8 mouse cellular contexts compared by ENCODE assay signal in the genomic region with DNA sequence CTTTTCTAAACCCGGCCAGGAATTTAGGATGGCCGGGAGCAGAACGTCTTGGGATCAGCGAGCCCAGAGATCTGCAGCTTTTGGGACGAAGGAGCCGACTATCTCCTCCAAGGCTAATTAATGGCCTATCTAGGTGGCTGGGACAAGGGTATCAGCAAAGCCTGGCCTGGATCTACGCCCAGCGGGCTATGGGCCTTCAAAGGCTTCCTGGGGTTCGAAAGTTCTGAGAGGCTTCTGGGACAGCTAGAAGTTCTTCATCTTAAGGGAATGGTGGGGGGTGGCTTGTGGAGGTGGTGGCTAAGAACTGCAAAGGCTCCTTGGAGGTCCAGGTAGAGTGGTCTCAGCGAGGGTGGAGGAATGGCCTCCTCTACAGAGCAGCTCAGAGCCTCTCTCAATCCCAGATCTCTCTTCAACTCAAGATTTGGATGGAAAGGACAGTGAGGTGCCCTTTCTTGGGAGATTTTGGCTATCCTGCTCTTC. TPM values are rescaled to one million over a fixed set of nuclear protein-coding genes. Genes with fewer than 3 reads are reported as not detected.
DNase-seq lines count a peak whose midpoint lies in the region; ATAC-seq lines count a peak whose summit lies in the region.

No protein-coding gene starts in this region.

- H3K9ac ChIP-seq in forebrain, embryonic 11.5 days (ENCODE audit: low read length), result peak overlapping the region; percentile 62
- peak overlapping the region; percentile 75 for H3K9ac ChIP-seq in limb, embryonic 13.5 days

- H3K4me2 ChIP-seq in forebrain, embryonic 11.5 days (ENCODE audit: low read depth, low read length, severe bottlenecking), result peak overlapping the region; percentile 61
- peak overlapping the region; percentile 99 for H3K4me2 ChIP-seq in limb, embryonic 13.5 days (replicated peaks)

- H3K27ac ChIP-seq in forebrain, embryonic 11.5 days (ENCODE audit: low read depth, low read length), result peak overlapping the region; percentile 84
- H3K27ac ChIP-seq in limb, embryonic 13.5 days, result peak overlapping the region; percentile 100

- peak; percentile 0 for DNase-seq in thymus, postnatal 25 days
- no peak for DNase-seq in thymus, postnatal 0 days (ENCODE audit: low spot score)
- DNase-seq in forebrain, embryonic 11.5 days (ENCODE audit: low spot score), result peak; percentile 75
- peak; percentile 41 to 60 for DNase-seq in heart, postnatal 36 days
- peak; percentile 18 for DNase-seq in naive thymus-derived CD4-positive, alpha-beta T cell, adult 2 months (ENCODE audit: low read depth)
- no peak for DNase-seq in right cerebral cortex, postnatal 36 days (ENCODE audit: low spot score in 2 of 2)
- DNase-seq in layer of hippocampus, adult 11-12 months (ENCODE audit: low spot score), result no peak

- peak overlapping the region; percentile 42 for H3K4me3 ChIP-seq in forebrain, embryonic 11.5 days (ENCODE audit: low read depth, low read length)
- H3K4me3 ChIP-seq in limb, embryonic 13.5 days, result peak overlapping the region; percentile 88

- H3K36me3 ChIP-seq in forebrain, embryonic 11.5 days (ENCODE audit: control insufficient read depth, insufficient read depth, low read length), result no peaks in the 10 kb centered on the region
- peaks cover 26% of the 10 kb centered on the region for H3K36me3 ChIP-seq in limb, embryonic 13.5 days

- 0% methylated on average over 10 of the region's 10 CpGs for WGBS in forebrain, embryonic 11.5 days
- WGBS in limb, embryonic 13.5 days, result 3% methylated on average over 10 of the region's 10 CpGs

- intact Hi-C loops in heart, postnatal 36 days (cut with DNase I), result no loop called here

- H3K27me3 ChIP-seq in forebrain, embryonic 11.5 days (ENCODE audit: control insufficient read depth, insufficient read depth, low read length), result 0 out of 2 replicates have a peak, but pooled peaks cover 6% of the 10 kb centered on the region
- no peaks in the 10 kb centered on the region for H3K27me3 ChIP-seq in limb, embryonic 13.5 days

- H3K9me3 ChIP-seq in forebrain, embryonic 11.5 days (ENCODE audit: control insufficient read depth, low read length), result no peaks in the 10 kb centered on the region
- H3K9me3 ChIP-seq in limb, embryonic 13.5 days, result no peaks in the 10 kb centered on the region

- peaks cover 15% of the 10 kb centered on the region; the same call in 1 of the 2 replicates for H3K4me1 ChIP-seq in forebrain, embryonic 11.5 days (replicated peaks; ENCODE audit: control insufficient read depth, insufficient read depth, low read length)
- peaks cover 43% of the 10 kb centered on the region for H3K4me1 ChIP-seq in limb, embryonic 13.5 days

- peak; percentile 10; the same call in 1 of the 2 replicates for ATAC-seq in forebrain, embryonic 11.5 days (replicated peaks; ENCODE audit: low FRiP score)
- ATAC-seq in limb, embryonic 13.5 days (ENCODE audit: low FRiP score, low read depth), result 0 out of 2 replicates have a peak, but pooled peaks have one; percentile 0

RNA-seq across cellular contexts. Expression of gene Nfatc4, which starts 1.1 kb away (rescaled TPM):
- 1.7 and 2.2 TPM in 2 replicates for polyA plus RNA-seq in thymus, postnatal 0 days (2015; fragmentation: Nextera tagmentation; extraction: Ambion mirVana)
- 30.8 and 32.7 TPM in 2 replicates for polyA plus RNA-seq in forebrain, embryonic 11.5 days (2014; fragmentation: Nextera tagmentation; extraction: Ambion mirVana)
- 1 to 10 TPM; 5.0 to 5.1 TPM for total RNA-seq in heart, postnatal 36 days (2021)
- 124 and 128 TPM in 2 replicates for polyA plus RNA-seq in limb, embryonic 13.5 days (2015; fragmentation: Nextera tagmentation; extraction: Ambion mirVana)

RNA-seq across cellular contexts. Expression of gene Nynrin, which starts 29.8 kb away (rescaled TPM):
- polyA plus RNA-seq in thymus, postnatal 0 days (2015; fragmentation: Nextera tagmentation; extraction: Ambion mirVana), result 1.7 and 2.4 TPM in 2 replicates
- polyA plus RNA-seq in forebrain, embryonic 11.5 days (2014; fragmentation: Nextera tagmentation; extraction: Ambion mirVana), result 20.2 and 20.3 TPM in 2 replicates
- 10 to 100 TPM in 1 of 2 experiments, 1 to 10 TPM in 1; 9.5 to 10.5 TPM for total RNA-seq in heart, postnatal 36 days (2021)
- polyA plus RNA-seq in limb, embryonic 13.5 days (2015; fragmentation: Nextera tagmentation; extraction: Ambion mirVana), result 28.2 and 34.2 TPM in 2 replicates

RNA-seq across cellular contexts. Expression of gene Ripk3, which starts 35.4 kb away (rescaled TPM):
- 70.3 and 76.2 TPM in 2 replicates for polyA plus RNA-seq in thymus, postnatal 0 days (2015; fragmentation: Nextera tagmentation; extraction: Ambion mirVana)
- polyA plus RNA-seq in forebrain, embryonic 11.5 days (2014; fragmentation: Nextera tagmentation; extraction: Ambion mirVana), result 6.6 and 9.7 TPM in 2 replicates
- total RNA-seq in heart, postnatal 36 days (2021), result 1 to 10 TPM; 3.0 to 5.1 TPM
- polyA plus RNA-seq in limb, embryonic 13.5 days (2015; fragmentation: Nextera tagmentation; extraction: Ambion mirVana), result 31.0 and 37.1 TPM in 2 replicates

RNA-seq across cellular contexts. Expression of gene Adcy4, which starts 40.1 kb away (rescaled TPM):
- 2.2 and 2.7 TPM in 2 replicates for polyA plus RNA-seq in thymus, postnatal 0 days (2015; fragmentation: Nextera tagmentation; extraction: Ambion mirVana)
- polyA plus RNA-seq in forebrain, embryonic 11.5 days (2014; fragmentation: Nextera tagmentation; extraction: Ambion mirVana), result 6.1 and 7.2 TPM in 2 replicates
- total RNA-seq in heart, postnatal 36 days (2021), result 10 to 100 TPM; 18.0 to 21.0 TPM
- polyA plus RNA-seq in limb, embryonic 13.5 days (2015; fragmentation: Nextera tagmentation; extraction: Ambion mirVana), result 20.9 and 25.6 TPM in 2 replicates

RNA-seq across cellular contexts. Expression of gene Ltb4r1, which starts 58.3 kb away (rescaled TPM):
- polyA plus RNA-seq in thymus, postnatal 0 days (2015; fragmentation: Nextera tagmentation; extraction: Ambion mirVana), result 3.7 and 4.3 TPM in 2 replicates
- polyA plus RNA-seq in forebrain, embryonic 11.5 days (2014; fragmentation: Nextera tagmentation; extraction: Ambion mirVana), result 0.45 TPM in 1 of 2 replicates, not detected in the other
- total RNA-seq in heart, postnatal 36 days (2021), result under 1 TPM in 1 of 2 experiments, not detected in 1; 0.24 TPM
- polyA plus RNA-seq in limb, embryonic 13.5 days (2015; fragmentation: Nextera tagmentation; extraction: Ambion mirVana), result 0.45 and 0.51 TPM in 2 replicates

Comparison
In these comparisons a context has a peak if more than half of its experiments do, and no peak if none do; other contexts are left out.
1. DNase-seq: peak in thymus, postnatal 25 days (single experiment), forebrain, embryonic 11.5 days (single experiment), heart, postnatal 36 days (2 of 2) and naive thymus-derived CD4-positive, alpha-beta T cell, adult 2 months (single experiment); none in thymus, postnatal 0 days (single experiment), right cerebral cortex, postnatal 36 days (0 of 2) and layer of hippocampus, adult 11-12 months (single experiment).